Mouse (Mus musculus) lung, postnatal 0 days (tissue): ENCODE measurements at regions not wholly inside any gene's neighbourhood (a gene's known extent, or its start where the extent isn't known, plus 50 kb on each side); places are given as distances from the start of the nearest gene placed in this dataset.

Experiments used
- CTCF ChIP-seq: IDR thresholded peaks from 2 replicates; pipeline ENCODE4 v1.5.1; 2016; ENCODE audit warnings: antibody characterized with exemption, mild to moderate bottlenecking
- EP300 ChIP-seq: IDR thresholded peaks from 2 replicates; pipeline ENCODE4 v1.6.1; 2016; ENCODE audit warnings: antibody characterized with exemption, mild to moderate bottlenecking, control low read depth

DNA sequence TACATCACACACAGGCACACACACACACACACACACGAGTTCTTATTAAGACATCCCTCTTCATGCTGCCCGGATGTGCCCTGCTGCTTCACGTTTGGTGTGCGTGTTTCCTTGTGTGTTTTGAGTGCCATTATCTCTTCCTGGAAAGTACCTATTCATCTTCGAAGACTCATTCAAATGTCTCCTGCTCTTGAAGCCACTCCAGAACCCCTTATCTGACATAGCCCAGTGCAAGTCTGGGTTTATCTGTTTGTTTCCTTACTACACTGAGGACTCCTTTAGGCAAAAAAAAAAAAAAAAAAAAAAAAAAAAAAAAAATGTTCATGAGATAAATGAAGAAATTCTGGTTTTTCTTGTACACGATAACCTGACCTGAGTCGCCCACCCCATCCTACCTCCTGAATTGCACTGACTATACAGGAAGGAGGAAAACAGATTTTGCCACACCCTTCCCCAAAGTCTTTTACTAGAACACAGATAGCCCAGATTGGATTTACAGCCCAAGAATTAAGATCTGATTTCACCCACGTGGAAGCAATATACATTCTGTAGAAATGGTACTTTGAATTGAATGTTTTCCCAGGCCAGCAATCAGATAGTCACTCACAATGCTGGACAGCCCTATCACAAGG is 101.1 kb upstream of the Cadm1 start:
- TF ChIP-seq CTCF (no peak), EP300 (peak; percentile 84)
